Mouse (Mus musculus) cerebellum, adult (tissue): ENCODE results near the gene Stmn3.

ENCODE experiments used
- ATAC-seq: cut with Nextera tagmentation; 2 replicates; pipeline ENCODE4 v1.9.2; 2017; ENCODE audit warnings: mild to moderate bottlenecking, moderate library complexity, mixed read lengths; ENCODE audit not compliant: insufficient number of reproducible peaks, low FRiP score, low TSS enrichment

Stmn3 gene

DNA sequence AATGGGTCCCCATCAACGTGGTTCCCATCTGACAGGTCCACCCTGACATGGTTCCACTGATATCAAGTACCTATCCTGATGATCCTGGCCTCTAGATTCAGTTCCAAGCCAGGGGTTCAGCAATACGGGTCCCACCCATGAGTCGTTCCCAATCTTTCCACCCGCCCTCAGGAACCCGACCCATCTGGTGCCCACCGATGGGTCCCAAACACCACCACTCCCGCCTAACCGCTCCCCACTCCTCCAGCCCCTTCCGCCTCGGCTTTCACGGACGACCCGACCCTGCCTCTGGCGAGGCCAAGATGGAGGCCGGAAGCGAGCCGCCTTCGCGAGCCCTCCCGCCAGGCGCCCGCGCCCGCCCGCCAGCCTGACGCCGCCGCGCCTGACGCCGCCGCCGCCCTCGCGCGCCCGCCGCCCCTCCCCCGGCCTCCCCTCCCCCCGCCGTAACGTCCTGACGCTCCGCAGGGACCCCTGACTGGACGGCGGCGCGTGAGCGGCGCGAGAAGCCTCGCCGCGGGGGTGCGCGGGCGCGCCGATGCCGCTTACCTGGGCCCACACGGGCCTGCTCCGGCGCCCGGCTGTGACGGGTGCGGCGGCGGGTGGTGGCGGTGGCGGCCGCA is 26.9 kb downstream of the Stmn3 start:
- ATAC-seq = peak; percentile 57; the same call in 1 of the 2 replicates

DNA sequence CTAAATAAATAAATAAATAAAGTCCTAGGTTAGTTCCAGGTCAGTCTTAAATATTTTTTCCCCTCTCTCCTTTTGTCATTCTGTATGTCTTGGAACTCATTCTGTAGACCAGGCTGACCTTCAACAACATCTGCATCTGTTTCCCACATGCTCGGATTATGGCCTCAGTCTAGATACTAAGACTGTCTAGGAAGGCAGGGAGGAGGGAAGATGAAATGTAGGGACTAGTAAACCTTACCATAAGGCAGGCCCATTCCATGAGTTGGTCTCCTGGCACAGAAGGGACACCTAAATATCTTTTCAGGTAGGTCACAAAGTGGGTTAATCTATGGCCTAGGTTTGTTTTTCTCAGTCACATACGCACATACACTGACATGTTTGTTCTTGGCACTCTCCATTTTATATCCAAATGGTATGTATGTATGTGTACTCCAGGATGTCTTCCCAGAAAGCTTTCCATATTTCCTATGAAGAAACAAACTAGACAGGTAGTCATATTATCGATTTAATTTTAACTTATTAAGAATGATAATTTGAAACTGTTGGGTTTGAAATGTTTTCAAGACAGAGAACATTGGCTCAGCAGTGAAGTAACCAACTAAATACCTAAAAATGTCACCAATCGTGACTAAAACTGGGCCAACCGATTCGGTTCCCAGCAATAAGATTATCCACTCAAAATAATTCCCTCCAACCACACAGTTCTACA is 27.5 kb downstream of the Stmn3 start:
- no peak for ATAC-seq

DNA sequence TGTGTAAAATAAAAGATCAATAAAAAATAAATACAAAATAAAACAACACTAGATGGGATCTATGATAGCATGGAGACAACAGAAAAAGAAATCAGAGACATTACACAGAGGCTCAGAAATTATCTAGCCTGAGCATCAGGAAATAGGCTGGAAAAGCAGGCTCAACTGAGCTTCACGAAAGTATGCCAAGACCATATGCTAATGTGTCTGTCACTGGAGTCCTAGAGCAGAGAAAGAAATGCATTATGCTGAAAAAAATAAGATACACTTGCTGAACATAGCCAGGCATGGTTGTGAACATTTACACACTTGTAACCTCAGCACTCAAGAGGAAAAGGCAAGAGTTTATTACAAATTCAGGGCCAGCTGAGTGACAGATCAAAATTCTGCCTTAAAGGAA is 34.3 kb downstream of the Stmn3 start:
- no peak for ATAC-seq

DNA sequence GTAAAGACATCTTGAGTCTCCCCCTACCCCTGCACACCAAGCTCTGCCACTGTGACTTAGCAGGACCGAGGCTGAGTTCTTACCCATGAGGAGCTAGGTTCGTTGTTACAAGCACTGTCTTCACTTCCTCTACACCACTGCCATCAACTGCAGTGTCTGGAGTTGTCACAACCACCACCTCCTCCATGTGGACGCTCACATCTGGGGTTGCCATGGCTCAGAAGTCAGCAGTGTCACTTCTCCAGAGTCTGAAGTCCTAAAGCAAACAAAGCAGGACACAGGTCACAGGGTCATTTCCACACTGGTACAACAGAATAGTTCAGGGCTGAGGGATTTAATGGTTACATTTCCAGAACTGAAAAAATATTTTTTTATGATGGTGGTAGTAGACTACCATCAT is 36.4 kb downstream of the Stmn3 start:
- no peak for ATAC-seq

DNA sequence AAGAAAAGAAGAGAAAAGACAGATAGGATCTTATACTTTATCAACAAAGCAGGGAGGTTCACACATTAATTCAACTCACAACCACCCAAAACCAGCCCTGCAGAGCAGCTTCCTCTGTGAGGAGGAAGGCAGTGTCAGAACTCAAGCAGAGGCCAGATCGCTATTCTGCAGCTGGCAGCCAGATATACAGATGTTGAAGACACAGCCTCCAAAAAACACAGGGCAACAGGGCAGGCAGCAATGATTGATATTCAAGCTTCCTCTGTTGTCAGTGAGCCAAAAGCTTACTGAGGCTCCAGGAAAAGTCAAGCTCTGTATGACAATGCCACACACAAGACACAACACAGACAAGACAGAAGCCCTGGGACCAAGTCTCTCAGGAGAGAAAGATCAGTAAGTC is 37.5 kb downstream of the Stmn3 start:
- ATAC-seq = no peak

DNA sequence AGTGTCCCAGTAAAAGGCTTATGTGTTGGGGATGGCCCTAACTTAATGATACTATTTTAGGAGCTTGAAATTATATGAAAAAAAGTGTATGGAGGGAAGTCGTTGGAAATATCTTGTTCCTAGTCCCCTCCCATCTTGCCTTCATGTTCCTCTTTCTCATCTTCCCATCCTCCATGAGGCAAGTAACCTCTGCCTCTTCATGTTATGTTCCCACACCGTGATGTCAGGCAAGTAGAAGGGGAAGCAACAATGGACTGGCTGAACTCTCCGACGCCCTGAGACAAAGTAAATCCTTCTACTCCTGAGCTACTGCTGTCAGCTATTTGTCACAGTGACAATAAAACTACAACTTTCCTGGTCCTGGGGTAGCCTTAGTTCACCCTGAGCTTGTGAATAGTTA is 39.7 kb downstream of the Stmn3 start:
- no peak for ATAC-seq

DNA sequence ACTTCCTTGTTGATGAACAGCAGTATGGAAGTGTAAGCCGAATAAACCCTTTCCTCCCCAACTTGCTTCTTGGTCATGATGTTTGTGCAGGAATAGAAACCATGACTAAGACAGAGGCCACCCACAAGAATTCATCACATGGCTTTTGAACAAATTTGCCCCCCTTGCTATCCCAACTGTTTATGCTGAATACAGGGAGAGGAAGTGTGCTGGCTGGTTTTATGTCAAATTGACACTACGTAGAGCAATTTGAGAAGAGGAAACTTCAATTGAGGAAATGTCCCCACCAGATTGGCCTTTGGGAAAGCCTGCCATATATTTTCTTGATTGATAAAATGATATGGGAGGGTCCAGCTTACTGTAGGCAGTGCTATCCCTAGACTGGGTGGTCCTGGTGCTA is 40.5 kb downstream of the Stmn3 start:
- ATAC-seq = no peak

DNA sequence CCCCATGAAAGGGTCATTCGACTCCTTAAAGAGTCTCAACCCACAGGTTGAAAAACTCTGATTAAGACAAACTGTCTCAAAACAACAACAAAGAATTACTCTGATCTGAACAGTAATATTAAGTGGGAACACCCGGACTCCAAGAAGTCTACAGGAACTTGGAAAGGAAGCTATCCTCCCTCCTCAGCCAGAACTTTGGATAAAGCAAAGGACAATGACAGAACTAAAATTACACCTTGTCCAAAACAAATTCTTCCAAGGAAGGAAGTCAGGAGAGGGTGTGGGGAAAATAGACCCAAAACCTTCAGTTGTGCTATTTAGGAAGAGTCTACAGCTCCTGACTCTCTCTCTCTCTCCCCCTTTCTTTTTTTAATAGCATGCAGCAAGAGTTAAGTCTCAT is 42.2 kb downstream of the Stmn3 start:
- no peak for ATAC-seq

DNA sequence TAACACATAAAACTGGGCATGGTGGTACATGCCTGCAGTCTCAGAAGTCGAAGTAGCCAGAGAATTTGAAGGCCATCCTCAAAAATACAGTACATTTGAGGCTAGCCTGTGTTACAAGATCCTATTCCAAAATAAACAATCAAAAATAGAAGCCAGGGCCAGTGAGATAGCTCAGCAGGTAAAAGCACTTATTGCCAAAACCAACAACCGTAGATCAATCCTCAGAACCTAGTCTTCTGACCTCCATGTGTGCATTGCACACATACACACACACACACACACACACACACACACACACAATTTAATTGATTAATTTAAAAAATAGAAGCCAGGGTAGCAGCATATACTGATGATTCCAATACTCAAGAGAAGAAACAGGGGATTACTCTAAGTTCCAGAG is 47.5 kb downstream of the Stmn3 start:
- no peak for ATAC-seq
